Mouse (Mus musculus) macrophage (primary cell): ENCODE results near the gene Rgl1. TPM values are rescaled to one million over a fixed set of nuclear protein-coding genes. Genes with fewer than 3 reads are reported as not detected.

ENCODE experiments used
- H3K27ac ChIP-seq: fragments of 350-480 bp; formaldehyde crosslinking; 2 replicates; pipeline ENCODE4 v1.9.0; 2021
- H3K36me3 ChIP-seq: fragments of 350-480 bp; formaldehyde crosslinking; 2 replicates; pipeline ENCODE4 v1.9.0; 2021; ENCODE audit errors: inconsistent target
- H3K4me3 ChIP-seq: fragments of 350-480 bp; formaldehyde crosslinking; 2 replicates; pipeline ENCODE4 v1.9.0; 2021; ENCODE audit errors: inconsistent target
- H3K79me2 ChIP-seq: fragments of 350-480 bp; formaldehyde crosslinking; 2 replicates; pipeline ENCODE4 v1.9.0; 2021; ENCODE audit errors: inconsistent target
- WGBS: methylation state at CpG from one replicate; pipeline ENCODE4 v1.1.7; 2026; ENCODE audit warnings: inconsistent platforms; ENCODE audit not compliant: missing documents; 5-methylcytosine and 5-hydroxymethylcytosine counted together
- polyA plus RNA-seq: library from polyadenylated mRNA; stranded (reverse); fragments of 250-400 nt; gene quantifications from 3 replicates; pipeline ENCODE4 v1.2.4, GENCODE M21; 2018; ENCODE audit warnings: inconsistent platforms

The Rgl1 gene
- polyA plus RNA-seq, 1 experiment from 2014 or later: 74.0 TPM

DNA sequence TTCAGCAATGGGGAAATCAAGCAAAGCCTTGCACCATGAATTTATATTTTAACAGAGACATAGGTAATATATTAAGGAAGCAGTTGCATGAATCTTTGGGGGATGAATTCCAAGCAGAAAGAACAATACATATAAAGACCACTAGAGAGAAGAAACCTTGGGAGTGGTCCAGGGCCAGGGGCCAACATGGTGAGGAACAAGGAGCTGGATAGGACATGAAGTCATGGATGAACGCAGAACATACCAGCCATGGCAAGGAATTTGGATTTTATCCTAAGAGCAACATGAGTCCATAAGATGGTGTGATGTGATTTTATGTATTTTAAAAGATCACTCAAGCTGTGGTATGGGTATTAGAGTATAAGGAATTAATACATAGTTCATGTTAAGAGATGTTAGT, 273.9 kb downstream of the Rgl1 start:
- 100% methylated on average over 1 of the region's 1 CpGs for WGBS
- Histone ChIP-seq H3K27ac (no peak overlapping the region), H3K4me3 (no peak overlapping the region), H3K79me2 (no peaks in the 10 kb centered on the region), H3K36me3 (no peaks in the 10 kb centered on the region)

DNA sequence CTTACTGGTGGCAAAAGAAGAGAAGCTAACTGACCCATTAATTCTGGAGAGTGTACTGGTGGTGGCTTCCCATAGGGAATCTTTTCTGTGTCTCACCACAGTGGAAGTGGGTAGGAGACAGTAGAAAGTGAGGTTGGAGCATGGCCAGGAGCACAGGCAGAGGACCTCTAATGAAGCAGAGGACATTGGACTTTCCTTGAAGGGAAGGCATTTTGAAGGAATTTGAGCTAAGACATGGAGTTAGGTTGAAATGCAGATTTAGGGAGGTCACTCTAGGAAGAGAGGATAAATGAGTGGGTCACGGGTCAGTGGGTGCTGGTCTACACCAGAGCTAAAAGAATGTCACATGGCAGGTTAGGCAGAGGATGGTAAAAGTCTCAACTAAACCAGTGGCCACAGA, 275.3 kb downstream of the Rgl1 start:
- Histone ChIP-seq H3K27ac (no peak overlapping the region), H3K36me3 (no peaks in the 10 kb centered on the region), H3K4me3 (no peak overlapping the region), H3K79me2 (no peaks in the 10 kb centered on the region)
- 100% methylated on average over 1 of the region's 1 CpGs for WGBS

DNA sequence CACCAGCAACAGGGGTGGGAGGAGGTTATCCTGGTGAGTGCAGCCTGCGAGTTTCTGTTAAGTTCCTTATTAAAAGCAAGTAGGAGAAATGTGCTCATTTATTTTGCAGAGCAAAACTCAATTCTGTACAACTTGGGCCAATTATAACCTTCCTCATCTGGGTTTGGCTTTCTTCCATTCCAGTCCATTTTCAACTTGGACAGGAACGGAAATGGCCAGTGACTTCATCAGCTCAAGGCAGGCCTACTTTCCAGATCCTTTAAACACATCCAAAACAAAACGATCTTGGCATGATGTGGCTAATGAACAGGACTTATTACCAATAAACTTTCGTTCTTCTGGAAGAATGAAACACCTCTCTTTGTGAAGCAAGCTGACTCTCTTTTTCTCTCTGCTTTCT, 290.0 kb downstream of the Rgl1 start:
- no peaks in the 10 kb centered on the region for H3K36me3 ChIP-seq
- H3K4me3 ChIP-seq: no peak overlapping the region
- WGBS: 89% methylated on average over 4 of the region's 4 CpGs
- H3K27ac ChIP-seq: no peak overlapping the region
- H3K79me2 ChIP-seq: no peaks in the 10 kb centered on the region

DNA sequence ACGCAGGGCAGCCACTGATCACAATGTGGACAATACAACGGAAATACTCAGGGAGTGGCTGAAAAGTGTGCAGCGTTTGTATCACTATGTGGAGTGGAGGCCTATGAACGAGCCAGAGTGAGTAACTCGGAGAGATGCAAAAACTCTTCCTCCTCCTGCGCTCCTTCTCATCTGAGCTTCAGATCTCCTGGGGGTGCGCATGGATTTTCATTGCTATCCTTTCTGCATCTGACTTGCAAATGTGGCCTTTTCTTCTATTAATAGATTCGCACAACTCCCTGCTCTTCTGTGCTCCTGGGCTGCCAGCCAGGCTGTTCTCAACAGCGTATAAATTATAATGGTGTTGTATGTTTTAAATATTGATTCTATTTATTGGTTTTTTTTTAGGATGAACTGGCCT, 297.7 kb downstream of the Rgl1 start:
- Histone ChIP-seq H3K4me3 (no peak overlapping the region), H3K27ac (no peak overlapping the region), H3K36me3 (no peaks in the 10 kb centered on the region), H3K79me2 (no peaks in the 10 kb centered on the region)
- WGBS: 89% methylated on average over 9 of the region's 9 CpGs

Other genes starting within 250 kb of the Rgl1 start
- not detected in 3 replicates for gene Apobec4, start 15.8 kb downstream of the Rgl1 start, polyA plus RNA-seq
- 466 to 600 TPM (median 492 TPM) in 3 replicates for gene Arpc5, start 191 bp upstream of the Rgl1 start, polyA plus RNA-seq
- gene Ncf2, start 33.8 kb upstream of the Rgl1 start, polyA plus RNA-seq: 145 to 195 TPM (median 164 TPM) in 3 replicates
- 23.4 to 28.9 TPM (median 25.1 TPM) in 3 replicates for gene Smg7, start 136.3 kb upstream of the Rgl1 start, polyA plus RNA-seq
- not detected in 3 replicates for gene Nmnat2, start 188.6 kb upstream of the Rgl1 start, polyA plus RNA-seq